Mouse (Mus musculus) left cerebral cortex, postnatal 10 days (tissue): ENCODE measurements around the gene Rhox3h. TPM values are rescaled to one million over a fixed set of nuclear protein-coding genes. Genes with fewer than 3 reads are reported as not detected.
"Not testable (repeated sequence)": the region's sequence is repeated elsewhere in the genome, so short reads cannot be mapped to it uniquely, and the experiment has no call there.

Source experiments
- DNase-seq, 2 experiments: peaks; one replicate each; pipeline ENCODE4 v3.0.0; 2021 to 2022; ENCODE audit warnings: low spot score in 2 of 2, mixed read lengths in 1 of 2; ENCODE audit errors: extremely low spot score in 1 of 2
- intact Hi-C: fragments of 180-260 bp; cut with DNase I; formaldehyde crosslinking; loops from one replicate; pipeline ENCODE4 v1.15.1; 2025
- total RNA-seq, 2 experiments: library from RNA; stranded (reverse); gene quantifications; 2 replicates each; pipeline ENCODE4 v1.2.3; 2021

The Rhox3h gene
- not detected for total RNA-seq

DNA sequence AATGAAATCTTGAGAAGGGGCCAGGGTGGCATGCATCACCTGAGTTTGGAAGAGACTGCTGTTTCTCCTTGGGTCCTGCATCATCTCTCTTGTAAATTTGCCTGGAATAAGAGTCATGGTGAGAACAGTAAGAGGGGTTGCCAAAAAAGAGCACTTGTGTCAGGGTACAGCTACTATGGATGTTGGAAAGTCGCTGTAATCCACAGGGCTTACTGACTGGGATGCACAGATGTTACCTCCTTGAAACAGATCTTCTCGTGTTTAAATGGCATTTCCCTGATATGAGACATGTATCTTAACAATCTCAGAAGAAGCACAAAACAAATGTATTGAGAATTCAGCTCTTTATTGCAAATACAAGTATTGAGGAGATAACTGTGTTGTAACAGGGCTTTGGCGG, at the start of gene Rhox3h:
Rhox3h (minus strand) TSS at position 101 of the 400 bp plus-strand sequence.
- DNase-seq, intact Hi-C loops: not testable (repeated sequence)

- no peak for DNase-seq
- intact Hi-C loops = no loop called here
These were observed 33.3 kb upstream of the Rhox3h start for GRCm38 (mm10) chrX:37701821-37702387.

DNA sequence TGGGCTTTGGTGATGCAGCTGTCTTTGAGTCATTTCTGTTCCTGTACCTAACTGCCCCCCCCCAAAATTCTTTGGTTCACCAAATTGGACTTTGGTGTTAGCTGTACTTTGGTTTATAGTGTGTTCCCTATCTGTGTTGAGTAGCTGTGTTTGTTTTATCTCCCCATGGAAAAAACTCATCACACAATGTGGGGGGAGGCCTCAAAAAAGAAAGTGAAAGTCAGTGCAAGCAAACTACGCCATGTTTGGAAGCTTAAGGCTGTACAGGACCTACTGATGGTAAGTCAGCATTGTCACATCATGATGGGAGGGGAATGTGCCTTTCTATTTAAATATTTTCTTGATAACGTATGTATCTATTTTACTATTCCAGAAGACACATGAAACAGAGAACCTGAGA, 23.7 kb upstream of the Rhox3h start:
- no peak for DNase-seq
- intact Hi-C loops = no loop called here

DNA sequence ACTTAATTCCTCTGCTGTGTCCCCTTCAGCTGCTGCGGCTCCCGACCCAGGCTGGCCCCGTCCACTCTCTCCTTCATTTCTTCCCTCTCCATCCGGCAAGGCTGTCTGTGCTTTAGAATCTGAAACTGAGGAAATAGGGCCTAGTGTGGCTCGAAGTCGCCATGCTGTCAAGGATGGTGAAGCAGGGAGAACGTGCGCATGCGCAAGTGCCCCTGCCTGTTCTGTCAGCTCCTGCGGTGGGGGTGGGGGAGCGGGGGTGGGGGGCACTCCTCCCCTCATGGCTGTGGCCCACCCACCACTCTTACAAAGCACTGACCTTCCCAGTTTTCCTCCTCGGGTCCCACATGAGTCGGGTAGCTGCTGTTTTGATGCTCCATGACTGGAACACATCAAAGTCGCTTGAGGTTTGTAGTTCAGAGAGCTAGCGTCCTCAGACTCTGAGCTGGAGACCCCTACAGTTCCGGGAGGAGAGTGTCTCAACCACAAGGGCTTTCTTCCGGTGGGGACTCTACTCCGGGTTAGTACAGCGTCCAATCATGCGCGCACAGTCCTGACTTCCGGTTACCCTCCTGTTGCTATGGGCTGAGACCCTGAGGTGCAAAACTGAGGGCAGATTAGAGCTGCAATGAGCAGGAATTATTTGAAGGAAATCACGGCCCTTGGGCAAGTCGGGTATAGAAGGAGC, 14.6 kb upstream of the Rhox3h start:
- intact Hi-C loops = no loop called here
- no peak for DNase-seq

DNA sequence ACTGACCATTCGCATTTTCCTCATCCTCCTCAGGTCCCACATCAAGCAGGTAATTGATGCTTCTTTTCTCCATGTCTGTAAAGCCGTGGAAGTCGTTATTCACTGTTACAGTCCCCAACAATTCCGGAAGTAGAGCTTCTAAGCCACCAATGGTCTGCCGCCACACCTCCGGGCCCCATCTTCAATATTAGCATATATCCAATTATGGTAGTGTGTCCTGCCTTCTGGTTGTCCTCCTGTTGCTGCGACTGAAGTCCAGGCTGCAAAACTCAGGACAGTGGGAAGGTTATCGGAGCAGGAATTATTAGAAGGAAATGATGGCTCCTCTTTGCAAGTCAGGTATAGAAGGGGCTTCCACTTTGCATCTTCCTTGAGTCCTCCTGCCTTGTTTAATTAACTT, 4.6 kb upstream of the Rhox3h start, which contains the start of gene Rhox2h:
Rhox2h (minus strand) TSS at position 101 of the 400 bp plus-strand sequence.
- DNase-seq, intact Hi-C loops: not testable (repeated sequence)

DNA sequence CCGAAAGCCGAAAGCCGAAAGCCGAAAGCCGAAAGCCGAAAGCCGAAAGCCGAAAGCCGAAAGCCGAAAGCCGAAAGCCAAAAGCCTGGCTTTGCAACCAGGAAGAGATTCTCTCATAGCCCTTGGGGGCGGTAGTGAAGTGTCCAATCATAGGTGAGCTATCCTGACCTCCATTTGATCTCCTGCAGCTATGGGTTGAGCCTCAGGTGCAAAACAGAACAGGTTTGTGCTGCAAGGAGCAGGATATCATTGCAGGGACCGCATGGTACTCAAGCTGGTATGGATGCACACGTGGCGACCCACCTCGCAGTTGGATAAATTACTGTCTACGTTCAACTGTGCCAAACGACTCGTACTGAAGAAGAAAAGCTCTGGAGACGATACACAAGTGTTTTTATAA, 17.3 kb downstream of the Rhox3h start, which contains the start of gene Rhox4g:
Rhox4g (minus strand) TSS at position 101 of the 400 bp plus-strand sequence.
- DNase-seq, intact Hi-C loops: not testable (repeated sequence)

DNA sequence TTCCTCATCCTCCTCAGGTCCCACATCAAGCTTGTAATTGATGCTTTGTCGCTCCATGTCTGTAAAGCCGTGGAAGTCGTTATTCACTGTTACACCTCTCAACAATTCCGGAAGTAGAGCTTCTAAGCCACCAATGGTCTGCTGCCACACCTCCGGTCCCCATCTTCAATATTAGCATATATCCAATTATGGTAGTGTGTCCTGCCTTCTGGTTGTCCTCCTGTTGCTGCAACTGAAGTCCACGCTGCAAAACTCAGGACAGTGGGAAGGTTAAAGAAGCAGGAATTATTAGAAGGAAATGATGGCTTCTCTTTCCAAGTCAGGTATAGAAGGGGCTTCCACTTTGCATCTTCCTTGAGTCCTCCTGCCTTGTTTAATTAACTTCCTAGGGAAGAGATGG, 25.2 kb downstream of the Rhox3h start, which contains the start of gene Rhox2g:
Rhox2g (minus strand) TSS at position 101 of the 400 bp plus-strand sequence.
- intact Hi-C loops, DNase-seq: not testable (repeated sequence)

DNA sequence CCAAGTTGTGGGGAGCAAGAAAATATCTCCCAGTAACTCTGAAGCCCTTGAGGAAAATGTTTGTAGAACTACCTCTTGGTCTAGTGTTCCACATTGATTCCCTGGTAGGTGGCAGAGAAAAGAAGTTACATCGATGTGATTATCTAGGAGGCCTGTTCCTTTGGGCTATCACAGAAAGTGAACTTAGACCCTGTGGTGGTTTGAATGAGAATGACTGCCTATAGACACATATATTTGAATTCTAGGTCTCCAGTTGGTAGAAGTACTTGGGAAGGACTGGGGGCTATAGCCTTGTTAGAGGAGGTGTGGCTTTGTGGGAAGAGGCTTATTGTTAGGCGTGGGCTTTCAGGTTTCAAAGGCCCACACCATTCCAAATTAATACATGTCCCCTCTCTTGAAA, 40.1 kb downstream of the Rhox3h start, which contains the start of gene Rhox3g:
Rhox3g (minus strand) TSS at position 101 of the 400 bp plus-strand sequence.
- DNase-seq, intact Hi-C loops: not testable (repeated sequence)

Other genes with a start within 250 kb of the Rhox3h start
- gene Rhox4b, start 236.3 kb downstream of the Rhox3h start, total RNA-seq = not detected
- not detected for gene Rhox2c, start 215.1 kb downstream of the Rhox3h start, total RNA-seq
- not detected for gene Rhox3c, start 210.2 kb downstream of the Rhox3h start, total RNA-seq
- not detected for gene Rhox4c, start 188.4 kb downstream of the Rhox3h start, total RNA-seq
- gene Rhox2d, start 175.3 kb downstream of the Rhox3h start, total RNA-seq = not detected
- gene Rhox4d, start 154.4 kb downstream of the Rhox3h start, total RNA-seq = not detected
- gene Rhox2e, start 138.3 kb downstream of the Rhox3h start, total RNA-seq = not detected
- not detected for gene Rhox3e, start 126.7 kb downstream of the Rhox3h start, total RNA-seq
- not detected for gene Rhox4e, start 111.4 kb downstream of the Rhox3h start, total RNA-seq
- gene Rhox2f, start 97.4 kb downstream of the Rhox3h start, total RNA-seq = not detected
- not detected for gene Rhox3f, start 87.8 kb downstream of the Rhox3h start, total RNA-seq
- gene Rhox4f, start 61.1 kb downstream of the Rhox3h start, total RNA-seq = not detected
- gene Rhox3g, start 40.2 kb downstream of the Rhox3h start, total RNA-seq = not detected
- not detected for gene Rhox2g, start 25.3 kb downstream of the Rhox3h start, total RNA-seq
- gene Rhox4g, start 17.4 kb downstream of the Rhox3h start, total RNA-seq = not detected
- gene Rhox2h, start 4.5 kb upstream of the Rhox3h start, total RNA-seq = not detected
- gene Rhox5, start 136.1 kb upstream of the Rhox3h start, total RNA-seq = not detected
- not detected for gene Rhox6, start 158.1 kb upstream of the Rhox3h start, total RNA-seq
- gene Rhox7a, start 162.9 kb upstream of the Rhox3h start, total RNA-seq = not detected
- gene Rhox8, start 210.2 kb upstream of the Rhox3h start, total RNA-seq = not detected
- gene Rhox7b, start 228.5 kb upstream of the Rhox3h start, total RNA-seq = not detected
- gene Rhox9, start 233.0 kb upstream of the Rhox3h start, total RNA-seq = not detected